Mouse (Mus musculus) E14TG2a.4 (cell line): ENCODE results near the gene Itgal.
"Not testable (repeated sequence)": the region's sequence is repeated elsewhere in the genome, so short reads cannot be mapped to it uniquely, and the experiment has no call there.

ENCODE experiments used
- H3K27me3 ChIP-seq: 2 replicates; pipeline ENCODE4 v1.6.1; 2014; ENCODE audit warnings: low read length, control low read depth; ENCODE audit not compliant: insufficient read depth
- H3K36me3 ChIP-seq: 2 replicates; pipeline ENCODE4 v1.6.1; 2014; ENCODE audit warnings: low read length, control low read depth; ENCODE audit not compliant: insufficient read depth
- H3K4me1 ChIP-seq: replicated peaks from 2 replicates; pipeline ENCODE4 v1.6.1; 2014; ENCODE audit warnings: low read depth, low read length, control low read depth
- H3K4me3 ChIP-seq: replicated peaks from 2 replicates; pipeline ENCODE4 v1.5.1; 2014; ENCODE audit warnings: mild to moderate bottlenecking, low read length
- H3K9me3 ChIP-seq: 2 replicates; pipeline ENCODE4 v1.6.1; 2014; ENCODE audit warnings: low read length, control low read depth
- CTCF ChIP-seq: conservative IDR thresholded peaks from 2 replicates; pipeline ENCODE4 v1.5.1; 2014; ENCODE audit warnings: low read length
- NANOG ChIP-seq: IDR thresholded peaks from 2 replicates; pipeline ENCODE4 v1.6.1; 2014; ENCODE audit warnings: borderline replicate concordance, low read length, mixed read lengths
- POU5F1 ChIP-seq: IDR thresholded peaks from 2 replicates; pipeline ENCODE4 v1.6.1; 2014; ENCODE audit warnings: low read length, borderline replicate concordance

Gene Itgal

GRCm38 (mm10) chr7:127296098-127296497, at the start of gene Itgal:
TSS of gene Itgal (plus strand) at chr7:127296260.
- Histone ChIP-seq H3K4me1 (peaks cover 12% of the 10 kb centered on the region), H3K27me3 (no peaks in the 10 kb centered on the region)

GRCm38 (mm10) chr7:127250511-127250910, 45.5 kb upstream of the Itgal start:
- not testable (repeated sequence) for H3K9me3 ChIP-seq, H3K4me3 ChIP-seq, H3K27me3 ChIP-seq
- Histone ChIP-seq H3K4me1 (peaks cover 44% of the 10 kb centered on the region), H3K36me3 (peaks cover 67% of the 10 kb centered on the region)

More at GRCm38 (mm10) chr7:127296098-127296497, at the start of gene Itgal:
- H3K9me3 ChIP-seq, result no peaks in the 10 kb centered on the region; the same call in 1 of the 2 replicates
- H3K4me3 ChIP-seq, result peak within 1 kb of the TSS; percentile 52
- no peak for TF ChIP-seq CTCF
- TF ChIP-seq NANOG, result no peak
- no peak for TF ChIP-seq POU5F1
- no peaks in the 10 kb centered on the region for H3K36me3 ChIP-seq

- no peaks in the 10 kb centered on the region for H3K9me3 ChIP-seq
- peaks cover 56% of the 10 kb centered on the region for H3K4me1 ChIP-seq
- no peaks in the 10 kb centered on the region for H3K27me3 ChIP-seq
- no peak overlapping the region for H3K4me3 ChIP-seq
- TF ChIP-seq CTCF (peak; percentile 70), POU5F1 (no peak)
- peaks cover 67% of the 10 kb centered on the region for H3K36me3 ChIP-seq
These were observed 43.6 kb upstream of the Itgal start for GRCm38 (mm10) chr7:127252414-127252813.

GRCm38 (mm10) chr7:127253341-127253740, 42.7 kb upstream of the Itgal start:
- no peaks in the 10 kb centered on the region for H3K27me3 ChIP-seq
- H3K36me3 ChIP-seq, result peaks cover 67% of the 10 kb centered on the region
- peaks cover 65% of the 10 kb centered on the region for H3K4me1 ChIP-seq
- TF ChIP-seq NANOG (no peak), CTCF (no peak), POU5F1 (no peak)
- no peaks in the 10 kb centered on the region for H3K9me3 ChIP-seq
- H3K4me3 ChIP-seq, result peak overlapping the region; percentile 88

GRCm38 (mm10) chr7:127253821-127254769, 42.0 kb upstream of the Itgal start:
- Histone ChIP-seq H3K36me3 (peaks cover 68% of the 10 kb centered on the region), H3K4me1 (peaks cover 72% of the 10 kb centered on the region), H3K27me3 (no peaks in the 10 kb centered on the region), H3K4me3 (peak overlapping the region; percentile 88), H3K9me3 (no peaks in the 10 kb centered on the region)
- TF ChIP-seq NANOG (no peak), CTCF (no peak), POU5F1 (no peak)

- peak overlapping the region; percentile 88 for H3K4me3 ChIP-seq
- H3K36me3 ChIP-seq, result peaks cover 62% of the 10 kb centered on the region
- TF ChIP-seq POU5F1 (no peak), CTCF (no peak), NANOG (no peak)
- no peaks in the 10 kb centered on the region for H3K27me3 ChIP-seq
- no peaks in the 10 kb centered on the region for H3K9me3 ChIP-seq
- peaks cover 69% of the 10 kb centered on the region for H3K4me1 ChIP-seq
These were observed 41.1 kb upstream of the Itgal start for GRCm38 (mm10) chr7:127255008-127255407.

- TF ChIP-seq POU5F1, result no peak
These were observed 40.1 kb upstream of the Itgal start for GRCm38 (mm10) chr7:127255965-127256364.

GRCm38 (mm10) chr7:127256518-127256917, 39.5 kb upstream of the Itgal start:
- H3K36me3 ChIP-seq, result peaks cover 52% of the 10 kb centered on the region
- H3K27me3 ChIP-seq, result no peaks in the 10 kb centered on the region
- TF ChIP-seq NANOG (no peak), POU5F1 (no peak), CTCF (no peak)
- H3K4me3 ChIP-seq, result no peak overlapping the region
- peaks cover 73% of the 10 kb centered on the region for H3K4me1 ChIP-seq
- H3K9me3 ChIP-seq, result no peaks in the 10 kb centered on the region

More at GRCm38 (mm10) chr7:127255965-127256364, 40.1 kb upstream of the Itgal start:
- H3K36me3 ChIP-seq, result peaks cover 56% of the 10 kb centered on the region
- no peak overlapping the region for H3K4me3 ChIP-seq
- H3K4me1 ChIP-seq, result peaks cover 68% of the 10 kb centered on the region
- H3K9me3 ChIP-seq, result no peaks in the 10 kb centered on the region
- no peaks in the 10 kb centered on the region for H3K27me3 ChIP-seq
